Comparison of ENCODE assay signal across 8 mouse cellular contexts in the genomic region with DNA sequence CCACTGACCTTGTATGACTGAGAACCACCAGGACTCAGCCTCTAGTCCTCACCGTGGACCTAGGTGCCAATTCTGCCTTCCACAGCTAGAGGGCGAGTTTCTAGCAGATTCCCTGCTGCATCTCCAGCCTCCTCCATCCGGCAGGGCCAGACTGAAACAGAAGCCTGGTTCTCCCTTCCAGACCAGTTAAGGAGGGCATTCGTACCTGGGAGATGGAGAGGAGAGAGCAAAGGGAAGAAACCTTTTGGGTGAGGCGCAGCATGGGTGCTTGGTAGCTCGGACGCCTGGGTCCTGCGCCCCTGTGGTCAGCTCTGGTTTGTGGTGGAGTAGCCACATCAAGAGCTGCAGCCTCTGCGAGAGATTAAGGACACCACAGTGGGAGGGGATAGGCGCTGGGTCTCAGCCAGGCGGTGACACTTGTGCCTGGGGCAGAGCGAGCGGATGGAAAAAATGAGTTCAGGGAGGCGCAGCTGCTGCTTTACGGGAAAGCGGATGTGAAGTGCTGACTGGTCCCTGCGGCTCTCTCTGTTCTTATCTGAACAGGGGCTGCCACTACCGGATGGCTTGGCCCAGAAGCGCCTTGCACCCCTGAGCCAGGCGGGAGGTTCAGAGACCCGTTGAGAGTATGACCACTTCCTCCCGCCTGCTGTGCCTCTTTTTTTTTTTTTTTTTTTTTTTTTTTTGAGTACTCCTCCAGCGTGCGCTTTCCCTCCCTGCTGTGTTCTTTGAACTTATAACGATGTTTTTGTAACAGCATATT. TPM values are rescaled to one million over a fixed set of nuclear protein-coding genes. Genes with fewer than 3 reads are reported as not detected.
DNase-seq lines count a peak whose midpoint lies in the region; ATAC-seq lines count a peak whose summit lies in the region.

No protein-coding gene starts in this region.

- H3K36me3 ChIP-seq in hindbrain, embryonic 16.5 days (ENCODE audit: control insufficient read depth, insufficient read depth, low read length) = no peaks in the 10 kb centered on the region

- peak overlapping the region; percentile 70 for H3K9ac ChIP-seq in hindbrain, embryonic 16.5 days (ENCODE audit: low read depth, low read length)

- H3K9me3 ChIP-seq in hindbrain, embryonic 16.5 days (ENCODE audit: control insufficient read depth, low read length) = no peaks in the 10 kb centered on the region

- WGBS in hindbrain, embryonic 16.5 days = 1% methylated on average over 25 of the region's 25 CpGs

- H3K4me2 ChIP-seq in hindbrain, embryonic 16.5 days (ENCODE audit: low read length) = peak overlapping the region; percentile 86

- H3K4me3 ChIP-seq in hindbrain, embryonic 16.5 days (ENCODE audit: low read length) = peak overlapping the region; percentile 52

- peaks cover 4% of the 10 kb centered on the region; the same call in 1 of the 2 replicates for H3K4me1 ChIP-seq in hindbrain, embryonic 16.5 days (ENCODE audit: control insufficient read depth, insufficient read depth, low read depth, low read length)

- H3K27ac ChIP-seq in hindbrain, embryonic 16.5 days (ENCODE audit: low read depth, low read length) = peak overlapping the region; percentile 73

- H3K27me3 ChIP-seq in hindbrain, embryonic 16.5 days (replicated peaks; ENCODE audit: control insufficient read depth, insufficient read depth, low read length) = no peaks in the 10 kb centered on the region

- peak; percentile 94 for ATAC-seq in hindbrain, embryonic 16.5 days

- peak; percentile 67 for DNase-seq in WW6 (ENCODE audit: low read depth, low spot score)
- DNase-seq in cerebellum, postnatal 4 days (ENCODE audit: low spot score in 2 of 2) = peak; percentile 58 to 81
- peak; percentile 80 for DNase-seq in gastrocnemius, adult 18-20 months (ENCODE audit: low spot score)
- DNase-seq in left cerebral cortex, adult 11 months (ENCODE audit: low spot score) = peak; percentile 74
- DNase-seq in lung, postnatal 36 days = peak; percentile 86
- DNase-seq in retina, embryonic 14.5 days (ENCODE audit: low spot score) = peak; percentile 89
- peak; percentile 82 to 88 for DNase-seq in thymus, postnatal 36 days

RNA-seq across cellular contexts. Expression of a gene that starts 14.9 kb away (rescaled TPM):
- total RNA-seq in gastrocnemius, adult 18-20 months (2021) = not detected
- polyA plus RNA-seq in hindbrain, embryonic 16.5 days (2015; fragmentation: Nextera tagmentation; extraction: Ambion mirVana) = 0.11 and 0.41 TPM in 2 replicates

RNA-seq across cellular contexts. Expression of a gene that starts 17.2 kb away (rescaled TPM):
- not detected for total RNA-seq in gastrocnemius, adult 18-20 months (2021)
- polyA plus RNA-seq in hindbrain, embryonic 16.5 days (2015; fragmentation: Nextera tagmentation; extraction: Ambion mirVana) = not detected in 2 replicates

RNA-seq across cellular contexts. Expression of a gene that starts 44.9 kb away (rescaled TPM):
- total RNA-seq in gastrocnemius, adult 18-20 months (2021) = under 1 TPM in 1 of 2 experiments, not detected in 1; 0.02 TPM
- not detected in 2 replicates for polyA plus RNA-seq in hindbrain, embryonic 16.5 days (2015; fragmentation: Nextera tagmentation; extraction: Ambion mirVana)

Comparison
In these comparisons a context has a peak if more than half of its experiments do, and no peak if none do; other contexts are left out.
1. Peak in every context shown above with its lines: DNase-seq, ATAC-seq, H3K4me3 ChIP-seq and H3K27ac ChIP-seq.